Mouse (Mus musculus): Measurements from ENCODE around the gene Adgrf1. TPM values are rescaled to one million over a fixed set of nuclear protein-coding genes. Genes with fewer than 3 reads are reported as not detected.

Gene Adgrf1
- total RNA-seq, 4 experiments from 2014 or later = not detected

- DNase-seq (ENCODE audit: low spot score in 2 of 2) = no peak
These were observed 3.5 kb upstream of the Adgrf1 start for GRCm38 (mm10) chr17:43266636-43267035.

GRCm38 (mm10) chr17:43267046-43267749 lies 2.9 kb upstream of the Adgrf1 start:
- DNase-seq (ENCODE audit: low spot score in 2 of 2) = no peak

DNA sequence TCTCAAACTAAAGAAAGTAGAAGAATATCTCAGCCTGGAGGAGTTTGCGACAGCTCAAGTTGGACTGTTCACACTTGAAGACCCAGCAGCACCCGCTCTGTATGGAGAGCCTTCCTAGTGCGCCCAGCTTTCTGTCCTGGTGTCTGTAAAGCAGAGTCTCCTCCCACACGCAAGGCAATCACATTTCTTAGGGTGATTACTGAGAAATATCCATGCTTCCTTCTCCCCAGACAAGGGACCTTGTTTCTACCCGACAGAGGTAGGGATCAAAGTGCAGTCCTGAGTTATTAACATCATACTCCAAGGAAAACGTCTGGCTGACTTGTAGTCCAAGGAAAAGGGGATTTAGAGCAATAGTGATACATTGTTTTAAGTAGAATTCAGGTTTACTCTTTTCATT lies 6.1 kb downstream of the Adgrf1 start:
- DNase-seq (ENCODE audit: low spot score in 2 of 2) = no peak

DNA sequence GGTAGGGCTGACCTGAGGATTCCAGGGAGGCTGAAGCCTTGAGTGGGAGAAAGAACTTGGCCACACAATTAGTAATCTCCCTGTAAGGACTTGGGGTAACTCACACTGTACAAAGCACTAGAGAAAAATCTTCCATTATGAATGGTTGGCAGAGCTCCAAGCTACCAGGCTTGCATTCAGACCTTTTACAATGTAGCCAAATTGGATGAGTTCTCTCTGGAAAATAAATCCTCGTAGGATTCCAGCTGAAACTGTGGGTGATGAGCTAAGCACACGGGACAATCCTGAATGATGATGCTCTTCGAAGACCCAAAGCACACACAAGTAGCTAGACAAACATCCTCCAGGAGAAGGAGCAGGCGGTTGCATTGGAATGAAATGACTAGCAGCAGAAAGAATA lies 7.1 kb downstream of the Adgrf1 start:
- peak; percentile 14 to 42 for DNase-seq (ENCODE audit: low spot score in 2 of 2)

DNA sequence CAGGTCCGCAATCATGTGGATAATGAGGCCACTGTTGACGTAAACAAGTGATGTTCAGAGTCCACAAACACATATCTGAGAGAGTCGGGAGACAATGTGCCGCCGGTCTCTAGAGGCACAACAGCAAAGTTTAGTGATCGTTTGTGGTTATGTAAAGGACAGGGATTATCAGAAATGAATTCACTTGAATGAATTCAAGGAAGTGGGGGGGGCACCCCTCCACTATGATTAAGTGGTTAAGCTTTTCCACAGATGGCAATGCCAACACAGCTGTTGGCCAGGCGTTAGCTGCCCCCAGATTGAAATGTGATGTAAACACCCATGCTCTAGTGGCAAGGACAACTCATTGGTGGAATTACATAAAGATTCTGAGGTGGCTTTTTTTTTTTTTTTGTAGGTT lies 9.5 kb downstream of the Adgrf1 start:
- DNase-seq (ENCODE audit: low spot score in 2 of 2) = no peak

- peak in 1 of 2 experiments; percentile 54 for DNase-seq (ENCODE audit: low spot score in 2 of 2)
These were observed 12.2 kb downstream of the Adgrf1 start for GRCm38 (mm10) chr17:43282353-43282752.

- no peak for DNase-seq (ENCODE audit: low spot score in 2 of 2)
These were observed 12.7 kb downstream of the Adgrf1 start for GRCm38 (mm10) chr17:43282828-43283227.

- no peak for DNase-seq (ENCODE audit: low spot score in 2 of 2)
These were observed 29.4 kb downstream of the Adgrf1 start for GRCm38 (mm10) chr17:43299515-43299914.

DNA sequence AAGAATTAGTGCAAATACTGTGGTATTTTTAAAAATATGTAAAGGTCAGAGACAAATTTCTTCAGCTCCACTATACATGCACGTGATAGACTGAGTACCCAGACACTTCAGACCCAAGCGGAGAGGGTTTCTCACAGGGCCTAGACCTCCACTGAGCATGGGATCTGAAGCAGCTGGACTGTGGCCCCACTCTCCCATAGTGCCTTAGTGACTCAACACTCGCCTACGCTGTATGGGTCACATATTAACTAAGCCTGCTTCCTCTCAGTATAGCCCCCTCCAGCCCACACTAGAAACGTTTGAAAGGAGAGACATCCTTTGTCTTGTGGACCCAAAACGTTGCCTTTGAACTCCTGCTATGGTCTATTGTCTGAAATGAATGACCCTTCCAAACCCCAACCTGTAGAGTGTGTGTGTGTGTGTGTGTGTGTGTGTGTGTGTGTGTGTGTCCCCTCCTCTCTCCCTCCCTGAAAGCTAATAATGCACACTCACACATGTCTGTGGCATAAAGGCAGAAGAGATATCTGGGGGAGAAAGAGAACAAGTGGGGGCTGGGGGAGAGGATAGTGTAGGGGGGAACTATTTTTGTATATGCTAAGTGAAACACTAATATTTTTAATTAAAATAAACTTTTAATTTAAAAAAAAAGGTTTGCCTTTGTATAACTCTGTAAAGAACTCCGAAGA lies 56.0 kb downstream of the Adgrf1 start:
- no peak for DNase-seq (ENCODE audit: low spot score in 2 of 2)

- peak in 1 of 2 experiments; percentile 11 for DNase-seq (ENCODE audit: low spot score in 2 of 2)
These were observed 56.9 kb downstream of the Adgrf1 start for GRCm38 (mm10) chr17:43326726-43327700.

- DNase-seq (ENCODE audit: low spot score in 2 of 2) = no peak
These were observed 57.7 kb downstream of the Adgrf1 start for GRCm38 (mm10) chr17:43327810-43328209.

- DNase-seq (ENCODE audit: low spot score in 2 of 2) = no peak
These were observed 59.1 kb downstream of the Adgrf1 start for GRCm38 (mm10) chr17:43329216-43329615.

DNA sequence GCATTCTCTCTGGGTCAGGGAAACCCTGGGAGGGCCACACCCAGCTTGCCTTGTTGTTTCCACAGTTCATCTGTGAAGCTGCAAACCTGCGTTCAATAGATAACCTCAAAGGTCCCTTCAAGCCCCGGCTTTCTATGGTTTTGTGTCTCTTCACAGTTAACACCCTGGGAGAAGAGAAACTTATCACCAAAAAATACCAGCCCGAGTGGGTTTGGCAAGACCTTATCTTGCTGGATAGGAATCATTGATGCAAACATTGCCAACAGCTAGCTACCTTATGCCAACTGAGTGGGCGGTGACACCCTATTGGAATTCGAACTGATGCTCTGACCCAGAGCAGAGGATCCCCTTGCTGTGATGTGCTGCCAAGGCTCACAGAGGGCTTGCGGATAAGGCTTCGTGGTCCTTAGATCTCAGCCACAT lies 59.6 kb downstream of the Adgrf1 start:
- DNase-seq (ENCODE audit: low spot score in 2 of 2) = no peak

GRCm38 (mm10) chr17:43332686-43333085 lies 62.6 kb downstream of the Adgrf1 start:
- no peak for DNase-seq (ENCODE audit: low spot score in 2 of 2)

DNA sequence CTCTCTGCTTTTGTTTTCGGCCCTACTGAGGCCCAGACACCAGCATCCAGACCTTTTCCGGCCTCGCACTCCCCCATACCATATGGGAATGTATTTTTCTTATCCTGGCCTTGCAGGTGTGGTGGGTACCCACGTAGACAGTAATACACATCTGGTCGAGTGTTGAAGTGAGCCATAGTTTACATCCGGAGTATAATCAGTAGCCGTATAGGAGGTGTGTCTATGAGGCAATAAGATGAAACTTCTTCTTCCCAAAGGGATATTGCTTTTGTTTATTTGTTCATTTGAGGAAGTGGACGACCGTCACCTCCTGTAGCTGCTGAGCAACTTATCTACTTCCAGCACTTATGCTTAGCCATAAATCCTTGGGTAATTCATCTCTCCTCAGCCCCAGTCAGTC lies 63.9 kb downstream of the Adgrf1 start:
- DNase-seq (ENCODE audit: low spot score in 2 of 2) = no peak

- DNase-seq (ENCODE audit: low spot score in 2 of 2) = no peak
These were observed 67.5 kb downstream of the Adgrf1 start for GRCm38 (mm10) chr17:43337643-43338042.

DNA sequence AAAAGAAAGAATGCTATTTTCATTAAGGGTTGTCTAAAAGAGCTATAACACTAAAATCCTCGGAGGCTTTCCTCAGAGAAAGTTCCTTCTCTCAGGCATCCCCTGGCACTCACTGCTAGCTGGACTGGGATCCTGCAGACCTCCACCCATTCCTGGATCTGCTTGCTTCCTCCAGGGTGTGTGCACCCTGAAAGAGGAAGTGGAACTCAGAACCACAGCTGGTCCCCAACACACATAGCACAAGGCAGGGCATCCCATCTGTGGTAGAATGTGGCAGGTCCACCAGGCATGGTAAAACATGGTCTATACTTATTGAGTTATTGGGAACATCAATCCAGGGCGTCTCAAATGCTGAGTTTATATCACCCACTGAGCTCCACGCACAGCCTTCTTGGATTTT lies 68.2 kb downstream of the Adgrf1 start:
- no peak for DNase-seq (ENCODE audit: low spot score in 2 of 2)

GRCm38 (mm10) chr17:43346499-43346898 lies 76.4 kb downstream of the Adgrf1 start:
- DNase-seq (ENCODE audit: low spot score in 2 of 2) = peak in 1 of 2 experiments; percentile 5

DNA sequence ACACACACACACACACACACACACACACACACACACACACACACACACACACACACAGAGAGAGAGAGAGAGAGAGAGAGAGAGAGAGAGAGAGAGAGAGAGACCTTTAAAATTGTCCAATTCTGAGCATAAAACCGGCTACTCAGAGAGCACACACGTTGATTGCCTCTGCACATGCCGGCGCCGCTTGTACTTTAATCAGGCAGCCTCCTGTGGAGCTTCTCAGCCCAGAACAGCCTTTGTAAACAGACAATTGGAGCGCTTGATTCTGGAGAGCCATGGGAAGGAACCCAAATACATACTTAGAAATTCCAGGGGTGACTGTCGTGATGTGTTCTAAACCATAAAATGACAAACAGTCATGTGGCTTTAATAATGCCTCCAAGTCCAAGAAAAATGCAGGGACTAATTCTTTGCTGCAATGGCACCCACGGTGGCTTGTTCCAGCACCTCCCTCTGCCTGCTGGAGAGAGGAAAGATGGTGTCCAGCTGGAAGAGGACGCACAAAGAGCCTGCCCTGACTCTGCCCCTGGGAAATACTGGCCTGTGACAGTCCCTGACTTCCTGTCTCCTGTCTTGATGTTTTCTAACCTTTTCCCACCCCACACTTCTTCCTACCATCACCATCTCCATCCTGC lies 87.9 kb downstream of the Adgrf1 start:
- no peak for DNase-seq (ENCODE audit: low spot score in 2 of 2)

DNA sequence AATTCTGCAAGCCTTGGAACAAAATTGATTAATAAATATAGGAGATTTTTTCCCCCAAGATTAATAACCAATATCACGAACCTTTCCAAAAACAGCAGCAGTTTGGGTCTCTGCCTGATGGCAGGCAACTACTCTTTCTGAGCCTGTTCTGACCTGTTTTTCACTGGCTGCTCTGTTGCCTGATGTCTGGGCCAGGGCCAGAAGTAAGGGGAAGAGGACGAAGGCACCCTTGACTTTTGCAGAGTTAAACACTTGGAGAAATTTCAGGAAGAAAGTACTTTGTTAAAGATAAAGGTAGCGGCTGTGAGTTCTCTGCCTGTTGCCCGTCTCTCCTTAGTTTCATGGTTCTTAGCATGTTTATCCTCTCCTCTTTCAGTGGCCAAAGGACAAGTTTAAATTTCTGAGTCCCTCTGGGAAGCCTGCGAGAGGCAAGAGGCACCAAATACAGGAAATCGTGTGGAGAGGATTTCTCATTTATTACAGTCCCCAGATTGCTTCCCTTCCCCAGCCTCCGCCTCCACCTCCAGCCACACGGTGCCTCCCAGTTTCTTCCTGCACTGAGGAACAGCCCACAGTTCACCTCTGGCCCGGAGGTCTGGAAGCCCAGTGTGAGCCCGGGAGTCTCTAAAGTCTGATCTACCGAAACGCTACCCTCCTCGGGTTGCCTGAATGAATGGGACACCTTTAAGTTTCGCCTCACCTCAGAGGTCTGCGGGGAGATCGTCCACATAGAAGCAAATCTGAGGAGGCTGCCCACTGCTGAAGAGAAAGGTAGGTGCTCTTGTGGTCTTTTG lies 89.9 kb downstream of the Adgrf1 start, which contains the start of gene Adgrf5:
Adgrf5 (plus strand) TSS at position 626 of the 794 bp plus-strand sequence.
- no peak for DNase-seq (ENCODE audit: low spot score in 2 of 2)
